Mouse (Mus musculus) forebrain, embryonic 11.5 days (tissue): ENCODE data around the gene Tmem63c. TPM values are rescaled to one million over a fixed set of nuclear protein-coding genes. Genes with fewer than 3 reads are reported as not detected.

ENCODE experiments used
- ATAC-seq: fragments of 200-750 bp; cut with Nextera tagmentation; replicated peaks from 2 replicates; pipeline ENCODE4 v1.8.0; 2017; ENCODE audit warnings: moderate TSS enrichment; ENCODE audit not compliant: low FRiP score
- DNase-seq: peaks from one replicate; pipeline ENCODE4 v3.0.0-alpha.2; 2017; ENCODE audit warnings: low spot score
- H3K27ac ChIP-seq: fragments of 300-500 bp; sonication (generic); 2 replicates; pipeline ENCODE4 v1.5.1; 2014; ENCODE audit warnings: low read depth, low read length
- H3K27me3 ChIP-seq: fragments of 300-500 bp; sonication (generic); 2 replicates; pipeline ENCODE4 v1.6.1; 2014; ENCODE audit warnings: mild to moderate bottlenecking, low read length, mixed read lengths; ENCODE audit not compliant: control insufficient read depth, insufficient read depth
- H3K36me3 ChIP-seq: fragments of 300-500 bp; sonication (generic); 2 replicates; pipeline ENCODE4 v1.6.1; 2014; ENCODE audit warnings: mild to moderate bottlenecking, low read length, moderate library complexity, mixed read lengths; ENCODE audit not compliant: control insufficient read depth, insufficient read depth
- H3K4me1 ChIP-seq: fragments of 300-500 bp; sonication (generic); replicated peaks from 2 replicates; pipeline ENCODE4 v1.6.1; 2014; ENCODE audit warnings: low read length, mixed read lengths; ENCODE audit not compliant: control insufficient read depth, insufficient read depth
- H3K4me2 ChIP-seq: fragments of 300-500 bp; sonication (generic); 2 replicates; pipeline ENCODE4 v1.6.1; 2014; ENCODE audit warnings: low read depth, mild to moderate bottlenecking, low read length, moderate library complexity, mixed read lengths; ENCODE audit not compliant: severe bottlenecking
- H3K4me3 ChIP-seq: fragments of 300-500 bp; sonication (generic); 2 replicates; pipeline ENCODE4 v1.5.1; 2014; ENCODE audit warnings: low read depth, low read length
- H3K9ac ChIP-seq: fragments of 300-500 bp; sonication (generic); 2 replicates; pipeline ENCODE4 v1.6.1; 2014; ENCODE audit warnings: low read length
- H3K9me3 ChIP-seq: fragments of 300-500 bp; sonication (generic); 2 replicates; pipeline ENCODE4 v1.6.1; 2016; ENCODE audit warnings: low read length, mixed read lengths; ENCODE audit not compliant: control insufficient read depth
- WGBS: fragments of 180-500 bp; shearing (Covaris S2); extraction: QIAGEN DNeasy Blood & Tissue Kit; methylation state at CpG from one replicate; pipeline ENCODE4 v1.1.7; 2014; 5-methylcytosine and 5-hydroxymethylcytosine counted together
- microRNA-seq: library from miRNA; unstranded; fragments of <30 nt; microRNA quantifications from one replicate; pipeline ENCODE4, GENCODE M21; 2016; ENCODE audit not compliant: insufficient number of aligned reads
- polyA plus RNA-seq: library from polyadenylated mRNA; unstranded; fragments of >200 nt; fragmentation: Nextera tagmentation; extraction: Ambion mirVana; gene quantifications from 2 replicates; pipeline ENCODE4 v1.2.1, GENCODE M21; 2014

The Tmem63c gene
- polyA plus RNA-seq, 1 experiment from 2014 or later = 0.32 TPM

DNA sequence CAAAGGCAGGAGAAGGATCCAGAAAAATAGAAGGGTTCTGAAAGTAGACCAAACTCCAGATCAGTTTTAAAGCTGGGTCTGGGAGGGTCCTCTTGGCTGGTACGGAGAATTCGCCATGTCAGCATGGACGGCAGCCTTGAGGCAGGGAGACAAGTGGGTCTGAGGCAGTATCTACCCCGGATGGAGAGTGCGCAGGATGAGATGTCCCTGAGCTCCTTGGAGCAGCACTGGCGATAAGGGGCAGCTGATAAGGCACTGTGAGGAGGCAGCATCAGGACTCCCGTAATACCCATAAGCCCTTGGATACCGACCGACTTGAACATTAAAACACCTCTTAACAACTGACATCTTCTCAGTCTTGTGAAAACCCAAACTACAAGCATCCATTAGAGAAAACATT, 111.6 kb downstream of the Tmem63c start:
- Histone ChIP-seq H3K36me3 (no peaks in the 10 kb centered on the region), H3K9ac (no peak overlapping the region), H3K27me3 (no peaks in the 10 kb centered on the region), H3K4me1 (no peaks in the 10 kb centered on the region), H3K27ac (no peak overlapping the region), H3K4me2 (no peak overlapping the region), H3K4me3 (no peak overlapping the region), H3K9me3 (no peaks in the 10 kb centered on the region)
- WGBS = 88% methylated on average over 9 of the region's 9 CpGs
- DNase-seq = no peak
- ATAC-seq = no peak

DNA sequence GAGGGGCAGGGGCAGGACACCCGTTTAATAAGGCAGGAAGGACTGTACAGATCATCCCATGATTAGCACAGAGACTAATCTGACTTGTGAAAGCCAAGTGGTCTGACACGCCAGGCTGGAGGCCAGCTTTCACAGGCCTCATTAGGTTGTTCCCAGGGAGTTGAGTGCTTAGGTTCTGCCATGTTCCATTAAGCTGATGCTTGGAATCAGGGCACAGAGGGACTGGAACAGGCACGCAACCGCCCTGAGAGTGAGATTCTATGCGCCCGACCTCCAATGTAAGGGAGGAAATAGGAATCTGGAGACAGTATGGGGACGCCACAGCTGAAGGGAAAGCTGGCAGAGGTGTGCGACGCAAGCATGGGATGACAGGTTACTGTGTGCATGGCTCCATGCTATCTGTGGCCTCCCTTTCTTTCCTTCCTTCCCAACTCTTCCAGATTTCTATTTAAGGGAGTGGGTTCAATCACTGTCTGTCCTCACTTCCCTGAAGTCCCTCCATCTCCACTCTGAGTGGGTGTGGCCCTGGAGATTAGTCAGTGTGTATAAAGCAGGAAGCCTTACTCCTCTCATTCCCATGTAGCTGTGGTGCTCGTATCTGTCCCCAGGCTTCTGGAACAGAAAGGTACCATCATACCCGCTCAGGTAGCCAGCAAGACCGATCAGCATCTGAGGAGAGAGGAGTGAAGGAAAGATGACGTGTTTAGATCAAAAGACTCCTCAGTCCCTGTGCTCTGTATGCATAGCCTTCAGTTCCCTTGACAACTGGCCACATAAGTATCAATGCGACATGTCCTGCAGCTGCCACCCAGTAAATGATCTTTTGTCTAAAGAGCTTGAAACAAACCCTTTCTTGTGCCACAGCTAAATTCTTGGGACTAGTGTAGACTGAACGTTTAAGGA, 116.5 kb downstream of the Tmem63c start:
- Histone ChIP-seq H3K4me3 (no peak overlapping the region), H3K4me1 (no peaks in the 10 kb centered on the region), H3K27ac (peak overlapping the region; percentile 9; the same call in 1 of the 2 replicates), H3K9me3 (no peaks in the 10 kb centered on the region), H3K36me3 (no peaks in the 10 kb centered on the region), H3K9ac (no peak overlapping the region), H3K27me3 (no peaks in the 10 kb centered on the region), H3K4me2 (no peak overlapping the region)
- ATAC-seq (peak; percentile 75), DNase-seq (no peak)
- 70% methylated on average over 15 of the region's 15 CpGs for WGBS

DNA sequence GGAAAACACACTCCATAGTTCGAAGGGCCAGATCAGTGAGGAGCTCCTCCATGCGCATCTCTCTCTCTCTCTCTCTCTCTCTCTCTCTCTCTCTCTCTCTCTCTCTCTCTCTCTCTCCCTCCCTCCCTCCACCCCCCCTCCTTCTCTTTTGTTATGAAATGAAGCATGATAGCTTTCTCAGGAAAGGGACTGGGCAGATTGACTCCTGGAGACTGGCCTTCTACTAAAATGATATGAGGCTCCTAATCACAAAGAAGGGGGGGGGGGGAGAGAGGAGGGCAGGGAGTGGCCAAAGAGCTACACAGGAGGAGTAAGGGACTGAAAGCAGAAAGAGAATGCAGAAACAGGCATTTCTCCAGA, 117.2 kb downstream of the Tmem63c start:
- no peaks in the 10 kb centered on the region for H3K4me1 ChIP-seq
- no peaks in the 10 kb centered on the region for H3K9me3 ChIP-seq
- H3K4me2 ChIP-seq = no peak overlapping the region
- WGBS = 77% methylated on average over 2 of the region's 2 CpGs
- 0 out of 2 replicates have a peak, but pooled peaks have one; percentile 39 for ATAC-seq
- H3K4me3 ChIP-seq = no peak overlapping the region
- DNase-seq = no peak
- H3K27ac ChIP-seq = no peak overlapping the region
- H3K36me3 ChIP-seq = no peaks in the 10 kb centered on the region
- no peak overlapping the region for H3K9ac ChIP-seq
- H3K27me3 ChIP-seq = no peaks in the 10 kb centered on the region

DNA sequence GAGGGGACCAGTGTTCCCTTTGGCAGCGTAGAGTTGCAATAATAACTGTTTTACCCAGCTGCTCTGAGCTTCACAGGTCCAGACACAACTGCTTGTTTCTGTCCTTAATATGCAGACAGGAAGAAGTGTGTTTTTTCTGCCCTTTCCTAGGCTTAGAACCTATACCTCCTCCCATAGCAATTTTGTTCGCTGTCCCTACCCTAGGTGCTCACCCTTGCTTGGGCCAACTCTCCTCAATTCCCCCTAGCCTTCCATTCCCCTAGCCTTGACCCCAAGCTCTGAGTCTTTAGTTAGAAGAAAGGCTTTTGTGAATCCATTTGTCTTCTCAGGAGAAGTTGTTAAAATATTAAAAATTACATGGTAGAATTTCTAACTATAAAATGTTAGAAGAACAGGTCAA, 117.6 kb downstream of the Tmem63c start:
- DNase-seq = no peak
- Histone ChIP-seq H3K9me3 (no peaks in the 10 kb centered on the region), H3K27me3 (no peaks in the 10 kb centered on the region), H3K4me2 (no peak overlapping the region), H3K4me3 (no peak overlapping the region), H3K9ac (no peak overlapping the region), H3K27ac (no peak overlapping the region), H3K4me1 (no peaks in the 10 kb centered on the region), H3K36me3 (no peaks in the 10 kb centered on the region)
- ATAC-seq = no peak
- WGBS = 58% methylated on average over 2 of the region's 2 CpGs

Small RNA genes lying within 50 kb of the gene (microRNA-seq; reads per million reads assigned to microRNA genes)
- not detected for gene Gm25847

Other genes starting within 250 kb of the Tmem63c start
- gene Irf2bpl, start 136.5 kb upstream of the Tmem63c start, polyA plus RNA-seq = 40.3 and 42.7 TPM in 2 replicates
- gene Cipc, start 74.3 kb upstream of the Tmem63c start, polyA plus RNA-seq = 46.5 and 48.7 TPM in 2 replicates
- gene Zdhhc22, start 30.9 kb upstream of the Tmem63c start, polyA plus RNA-seq = 0.15 and 0.17 TPM in 2 replicates
- gene Ngb, start 81.2 kb downstream of the Tmem63c start, polyA plus RNA-seq = 0.49 and 0.84 TPM in 2 replicates
- 29.7 and 34.0 TPM in 2 replicates for gene Gstz1, start 125.8 kb downstream of the Tmem63c start, polyA plus RNA-seq
- 18.6 and 18.8 TPM in 2 replicates for gene Pomt2, start 126.6 kb downstream of the Tmem63c start, polyA plus RNA-seq
- gene Samd15, start 178.4 kb downstream of the Tmem63c start, polyA plus RNA-seq = 1.4 and 1.6 TPM in 2 replicates
- gene Tmed8, start 179.1 kb downstream of the Tmem63c start, polyA plus RNA-seq = 4.9 and 5.1 TPM in 2 replicates
- gene Noxred1, start 217.4 kb downstream of the Tmem63c start, polyA plus RNA-seq = 1.1 and 1.6 TPM in 2 replicates
- 61.0 and 63.3 TPM in 2 replicates for gene Vipas39, start 244.9 kb downstream of the Tmem63c start, polyA plus RNA-seq
- 213 and 221 TPM in 2 replicates for gene Ahsa1, start 245.1 kb downstream of the Tmem63c start, polyA plus RNA-seq